Mouse (Mus musculus) R1 (cell line): ENCODE data around the gene Crygs.

Experiments
- DNase-seq: peaks from one replicate; pipeline ENCODE4 v3.0.0-alpha.2; 2018; ENCODE audit warnings: low read depth, low spot score

The Crygs gene

DNA sequence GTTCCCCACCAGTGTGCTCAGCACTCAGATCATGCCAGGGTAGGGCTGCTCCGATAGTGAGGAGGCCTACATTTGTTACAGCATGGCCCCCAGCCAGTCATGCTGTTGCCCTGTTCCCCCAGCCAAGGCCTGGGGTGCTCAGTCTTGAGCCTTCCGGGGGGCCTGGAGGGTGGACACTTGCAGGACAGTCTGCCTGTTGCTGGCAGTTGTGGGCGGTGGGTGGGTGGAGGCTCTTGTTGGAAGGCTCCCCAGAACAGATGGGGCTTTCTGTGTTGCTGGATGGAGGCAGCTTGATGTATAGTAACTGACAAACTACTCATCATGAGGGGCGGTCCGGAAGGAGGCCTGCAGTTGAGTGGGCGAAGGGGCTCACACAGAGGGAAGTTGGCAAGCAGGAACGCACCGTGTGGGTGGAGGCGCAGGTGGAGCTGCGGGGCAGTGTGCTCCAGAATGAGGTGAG, 21.4 kb downstream of the Crygs start:
- DNase-seq, result no peak

DNA sequence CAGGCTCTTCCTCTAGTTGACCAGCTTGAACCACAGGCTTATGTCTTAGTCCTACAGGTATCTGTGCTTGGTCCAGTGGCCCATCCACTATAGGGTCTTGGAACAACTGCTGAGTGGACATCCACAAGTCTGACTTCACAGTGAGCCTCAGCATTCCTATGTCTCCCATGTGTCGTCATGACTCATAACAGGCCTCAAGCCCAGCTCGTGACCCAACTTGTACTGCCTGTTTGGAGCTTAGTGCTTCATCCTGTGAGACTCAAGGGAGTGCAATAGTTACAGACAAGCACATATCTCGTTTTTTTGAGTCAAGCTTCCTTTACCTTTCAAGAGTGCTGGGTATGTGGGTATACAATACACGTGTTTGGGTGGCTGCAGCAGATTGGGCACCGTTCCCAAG, 28.7 kb downstream of the Crygs start:
- DNase-seq, result no peak

DNA sequence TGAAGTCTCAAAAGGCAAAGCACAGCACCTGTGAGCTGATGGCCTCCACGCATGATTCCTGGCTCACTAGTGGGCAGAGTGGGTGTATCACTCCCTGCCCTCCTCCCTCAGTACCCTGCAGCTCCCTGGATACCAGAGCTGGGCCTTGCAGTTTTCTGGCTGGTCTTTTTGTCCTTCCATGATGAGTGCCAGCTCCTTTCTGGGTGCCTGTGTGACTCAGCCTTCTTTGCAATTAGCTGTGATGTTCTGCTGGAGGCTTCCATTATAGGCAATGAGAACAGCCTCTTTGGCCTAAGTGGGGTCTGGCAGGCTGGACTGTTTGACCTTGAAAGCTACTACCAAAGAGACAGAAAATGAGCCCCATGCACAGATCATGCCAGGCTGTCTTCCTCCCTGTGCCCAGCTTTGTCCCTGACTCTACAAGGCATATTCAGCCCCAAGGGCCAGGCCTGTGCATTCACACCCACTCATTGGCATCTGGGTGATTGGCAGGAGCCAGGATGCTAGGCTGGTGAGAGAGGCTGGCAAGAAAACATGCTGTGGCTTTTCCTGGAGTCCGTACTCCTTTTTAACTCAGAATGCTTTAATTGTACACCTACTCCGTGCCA, 32.0 kb downstream of the Crygs start:
- no peak for DNase-seq

DNA sequence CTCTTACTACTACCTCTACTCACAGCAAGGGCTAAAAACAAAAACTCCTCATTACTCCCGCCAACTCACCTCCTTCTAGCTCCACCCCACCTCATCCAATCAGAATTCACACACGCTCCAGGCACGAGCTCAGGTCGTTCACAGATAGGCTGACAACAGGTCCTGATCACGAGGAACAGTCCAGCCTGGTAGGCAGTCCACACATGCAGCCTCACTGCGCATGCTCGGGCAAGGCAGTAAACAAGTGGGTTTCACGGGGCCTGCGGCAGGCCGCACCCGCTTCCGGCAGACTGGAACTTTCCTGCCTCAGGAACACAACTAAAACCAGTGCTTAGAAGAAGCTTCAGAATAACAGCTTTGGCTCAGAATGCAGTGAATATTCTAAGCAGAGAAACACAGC, 33.1 kb downstream of the Crygs start:
- DNase-seq, result peak; percentile 64

DNA sequence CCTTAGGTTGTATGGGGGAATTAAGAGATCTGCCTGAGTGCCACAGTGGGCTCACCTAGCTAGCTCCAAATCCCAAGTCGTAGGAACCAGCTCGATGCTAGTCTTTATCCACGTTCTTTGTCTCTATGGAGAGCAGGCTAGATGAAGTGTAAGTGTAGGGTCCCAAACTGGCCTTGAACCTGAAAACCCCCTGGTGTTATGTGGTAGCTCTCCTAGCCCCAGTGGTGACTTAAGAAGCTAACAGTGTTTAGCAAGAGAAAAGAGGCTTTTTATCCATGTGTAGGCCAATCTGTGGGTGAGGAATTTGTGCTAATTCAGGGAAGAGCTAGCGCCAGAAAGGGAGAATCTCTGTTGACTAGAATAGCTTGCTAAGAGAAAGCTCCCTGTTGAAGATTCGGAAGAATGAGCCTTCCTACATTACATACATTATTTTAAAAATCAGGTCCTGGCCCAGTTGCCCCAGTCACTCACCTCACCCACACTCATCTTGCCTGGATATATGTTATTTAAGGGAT, 35.8 kb downstream of the Crygs start:
- peak; percentile 71 for DNase-seq

DNA sequence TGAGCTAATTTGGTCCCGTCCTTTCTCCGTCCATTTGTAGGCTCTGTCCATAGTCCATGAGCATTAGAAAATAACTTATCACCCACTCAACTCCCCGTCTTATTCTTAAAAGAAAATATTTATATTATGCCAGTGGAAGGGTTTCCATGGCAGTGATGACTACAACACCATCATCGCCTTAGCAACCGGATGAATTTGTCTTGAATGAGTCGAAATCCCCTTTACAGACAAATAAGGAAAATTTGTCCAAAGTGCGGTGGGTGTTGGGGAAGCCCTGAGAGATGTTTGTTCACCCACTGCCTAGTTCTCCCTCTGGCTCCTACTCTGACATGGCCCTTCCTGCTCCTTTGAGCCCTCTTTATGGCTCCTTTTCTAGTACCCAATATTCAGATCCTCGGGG, 42.7 kb downstream of the Crygs start:
- DNase-seq, result no peak

DNA sequence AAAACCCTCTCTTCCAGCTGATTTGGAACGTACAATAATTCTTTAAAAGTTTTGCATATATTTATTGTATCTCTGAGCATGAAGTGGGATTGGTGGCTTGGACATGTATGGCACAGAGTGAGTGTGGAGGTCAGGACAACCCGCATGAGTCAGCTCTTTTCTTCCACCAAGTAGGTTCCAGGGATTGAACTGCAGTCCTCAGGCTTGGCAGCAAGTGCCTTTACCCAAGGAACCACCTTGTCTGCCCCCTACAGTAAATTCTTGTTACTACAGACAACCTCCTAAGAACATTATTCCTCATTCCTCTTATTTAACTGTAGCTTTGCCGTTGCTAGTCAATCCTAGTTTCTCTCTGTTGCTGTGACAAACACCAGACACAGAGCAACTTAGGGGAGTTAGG, 44.0 kb downstream of the Crygs start:
- DNase-seq, result peak; percentile 80

DNA sequence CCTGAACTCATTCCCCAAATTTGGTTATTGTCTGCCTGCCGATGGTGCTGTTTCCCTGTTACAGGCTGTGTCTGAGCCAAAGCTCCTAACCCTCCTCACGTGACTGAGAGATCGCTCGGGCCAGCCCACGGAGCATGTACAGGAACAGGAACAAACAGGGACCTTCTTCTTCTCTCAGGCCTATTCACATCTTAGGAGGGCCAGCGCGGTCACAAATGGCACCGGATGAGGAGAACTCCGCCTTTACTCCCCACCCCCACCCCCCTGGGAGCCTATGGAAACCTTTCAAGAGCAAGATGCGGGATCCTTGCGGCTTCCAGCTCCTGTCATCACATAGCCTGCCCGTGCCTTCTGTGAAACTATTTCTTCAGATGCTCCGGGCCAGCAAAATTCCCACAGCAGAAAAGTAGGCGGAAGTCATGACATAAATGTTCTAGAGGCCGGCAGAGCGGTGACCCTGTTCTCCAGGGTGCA, 44.6 kb downstream of the Crygs start:
- DNase-seq, result peak; percentile 51

DNA sequence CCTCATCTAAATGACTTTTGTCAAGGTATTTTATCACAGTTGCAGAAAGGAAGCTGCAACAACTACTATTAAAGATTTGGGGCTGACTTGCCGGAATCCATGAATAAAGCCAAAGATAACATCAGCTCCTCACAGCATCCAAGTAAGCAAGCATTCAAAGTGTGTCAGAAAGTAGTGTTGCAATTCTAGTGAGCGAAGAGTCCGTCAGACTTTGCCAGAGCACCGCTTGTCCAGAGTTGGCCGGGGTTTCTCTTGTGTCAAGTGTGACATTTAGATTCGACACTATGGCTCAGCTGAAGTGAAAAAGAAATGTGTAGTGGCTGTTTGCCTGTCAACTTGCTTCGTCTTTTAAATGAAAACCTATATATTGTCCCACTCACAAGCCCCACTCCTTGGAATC, 45.8 kb downstream of the Crygs start:
- no peak for DNase-seq
